Mouse (Mus musculus) layer of hippocampus, adult 9-11 months (tissue): Measurements from ENCODE around the gene Aes.

Experiments
- DNase-seq: peaks from one replicate; pipeline ENCODE4 v3.0.0; 2022

Gene Aes

GRCm38 (mm10) chr10:81545161-81545747 lies 14.0 kb upstream of the Aes start, which contains the start of gene Gna11:
Gene Gna11 (minus strand): TSS chr10:81545190.
- peak; percentile 99 for DNase-seq

DNA sequence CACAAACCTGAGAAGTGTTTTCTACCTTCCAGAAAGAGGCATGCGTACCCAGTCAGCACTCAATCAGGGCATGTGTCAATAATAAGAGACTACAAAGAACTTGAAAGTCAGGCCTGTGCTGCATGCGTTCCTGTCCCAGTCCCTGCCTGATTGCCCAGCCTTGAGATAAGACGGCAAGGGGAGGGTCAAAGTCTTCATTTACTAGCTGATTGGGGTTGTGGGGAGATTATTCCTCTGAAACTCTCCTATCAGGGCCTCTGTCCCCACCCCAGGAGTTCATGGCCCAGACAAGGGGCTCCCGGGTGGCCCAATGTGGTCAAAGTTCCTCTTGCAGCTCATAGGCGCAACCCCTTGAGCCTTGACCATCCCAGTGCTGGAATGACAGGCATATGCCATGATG lies 13.0 kb upstream of the Aes start:
- DNase-seq, result no peak

- no peak for DNase-seq
Measured at GRCm38 (mm10) chr10:81546788-81547571, 12.3 kb upstream of the Aes start.

- no peak for DNase-seq
Measured at GRCm38 (mm10) chr10:81548944-81549343, 10.3 kb upstream of the Aes start.

DNA sequence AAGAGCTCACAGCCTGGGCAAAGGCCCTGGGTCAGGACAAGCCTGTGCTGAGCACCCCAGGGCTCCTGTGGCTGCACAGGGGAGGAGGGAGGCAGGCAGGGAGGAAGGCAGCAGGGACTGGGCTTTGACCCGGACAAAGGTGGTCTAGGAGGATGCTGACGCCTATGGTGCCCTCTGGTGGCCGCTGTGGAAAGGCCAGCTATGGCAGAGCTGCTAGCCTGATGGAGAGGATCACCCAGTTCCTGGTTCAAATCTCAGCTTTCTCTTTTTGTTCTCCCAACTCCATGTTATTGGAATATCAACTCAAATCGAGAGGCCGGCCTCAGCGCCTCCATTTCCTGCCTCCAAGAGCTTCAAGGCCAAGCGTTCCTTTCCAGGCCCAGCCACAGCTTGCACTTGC lies 9.0 kb upstream of the Aes start:
- DNase-seq, result no peak

GRCm38 (mm10) chr10:81551597-81552102 lies 7.6 kb upstream of the Aes start:
- peak; percentile 90 for DNase-seq

DNA sequence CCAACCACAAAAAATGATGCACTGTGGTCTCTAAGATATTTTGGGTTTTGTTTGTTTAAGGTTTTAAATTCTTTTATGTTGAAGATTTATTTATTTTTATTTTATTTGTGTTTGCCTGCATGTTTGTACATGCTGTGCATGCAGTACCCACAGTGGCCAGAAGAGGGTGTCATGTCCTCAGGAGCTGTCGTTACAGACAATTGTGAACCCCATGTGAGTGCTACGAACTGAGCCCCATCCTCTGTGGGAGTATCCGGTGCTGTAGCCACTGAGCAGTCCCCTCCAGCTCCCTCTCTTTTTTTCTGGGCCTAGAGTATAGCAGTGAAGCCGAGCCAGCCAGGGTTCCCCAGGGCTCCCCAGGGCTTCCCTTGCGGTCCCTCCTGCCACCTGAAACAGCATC lies 6.1 kb upstream of the Aes start:
- no peak for DNase-seq

- no peak for DNase-seq
Measured at GRCm38 (mm10) chr10:81553807-81554755, 5.2 kb upstream of the Aes start.

- no peak for DNase-seq
Measured at GRCm38 (mm10) chr10:81556282-81556681, 3.0 kb upstream of the Aes start.

DNA sequence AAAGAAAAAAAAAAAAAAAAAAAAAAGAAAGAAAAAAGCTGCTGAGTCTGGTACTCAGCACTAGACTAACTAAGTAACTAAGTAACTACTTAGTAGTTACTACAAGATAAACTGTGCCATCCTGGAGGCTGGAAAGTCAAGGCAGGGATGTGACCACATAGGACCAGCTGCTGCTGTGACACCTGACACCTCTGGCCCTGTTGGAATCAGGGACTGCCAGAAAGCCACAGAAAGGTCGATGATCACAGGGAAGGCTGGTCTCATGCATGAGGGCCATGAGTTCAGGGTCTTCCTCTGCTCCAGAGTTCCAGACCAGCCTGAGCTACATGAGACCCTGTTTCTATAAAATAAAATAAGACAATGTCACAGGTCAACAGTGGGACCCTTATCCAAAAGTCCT lies 1.8 kb upstream of the Aes start:
- no peak for DNase-seq

DNA sequence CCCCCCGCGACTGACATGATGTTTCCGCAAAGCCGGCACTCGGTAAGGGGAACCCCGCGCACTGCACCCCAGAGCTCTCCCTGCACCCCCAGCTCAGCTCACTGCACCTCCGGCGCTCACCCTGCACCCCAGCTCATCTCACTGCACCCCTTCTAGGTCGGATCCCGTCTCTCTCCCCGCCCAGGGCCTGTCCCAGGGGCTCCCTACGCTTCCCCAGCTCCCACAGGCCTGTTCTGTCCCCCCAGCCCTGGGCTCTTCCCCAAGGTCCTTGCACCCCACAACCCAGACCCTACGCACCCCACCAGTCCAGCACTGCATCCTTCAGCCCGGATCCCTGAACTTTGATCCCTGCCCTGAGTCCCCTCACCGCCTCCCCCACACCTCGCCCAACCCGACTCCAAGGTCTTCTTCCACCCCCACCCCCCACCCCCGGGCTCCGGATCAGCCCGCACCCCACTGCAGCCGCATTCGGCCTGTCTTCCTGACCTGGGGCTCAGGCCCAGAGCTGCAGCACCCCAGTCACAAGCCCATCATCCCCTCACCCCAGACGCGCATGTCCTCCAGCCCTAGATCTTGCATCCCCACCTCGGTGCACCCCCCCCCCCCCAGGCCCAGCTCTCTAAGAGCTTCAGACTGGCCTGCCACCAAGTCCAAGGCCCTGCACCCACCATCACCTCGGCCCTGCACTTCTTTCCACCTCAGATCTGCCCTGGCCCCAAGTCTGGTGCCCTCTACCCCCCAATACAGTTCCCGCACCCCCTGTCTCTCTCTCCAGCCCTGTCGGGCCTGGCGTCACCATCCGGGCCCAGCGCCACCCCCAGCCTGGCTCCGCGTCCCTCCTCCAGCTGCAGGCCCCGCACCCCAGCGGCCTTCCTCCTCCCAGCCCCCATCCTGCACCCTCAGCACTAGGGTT lies 595 bp downstream of the Aes start:
- DNase-seq, result peak; percentile 81

DNA sequence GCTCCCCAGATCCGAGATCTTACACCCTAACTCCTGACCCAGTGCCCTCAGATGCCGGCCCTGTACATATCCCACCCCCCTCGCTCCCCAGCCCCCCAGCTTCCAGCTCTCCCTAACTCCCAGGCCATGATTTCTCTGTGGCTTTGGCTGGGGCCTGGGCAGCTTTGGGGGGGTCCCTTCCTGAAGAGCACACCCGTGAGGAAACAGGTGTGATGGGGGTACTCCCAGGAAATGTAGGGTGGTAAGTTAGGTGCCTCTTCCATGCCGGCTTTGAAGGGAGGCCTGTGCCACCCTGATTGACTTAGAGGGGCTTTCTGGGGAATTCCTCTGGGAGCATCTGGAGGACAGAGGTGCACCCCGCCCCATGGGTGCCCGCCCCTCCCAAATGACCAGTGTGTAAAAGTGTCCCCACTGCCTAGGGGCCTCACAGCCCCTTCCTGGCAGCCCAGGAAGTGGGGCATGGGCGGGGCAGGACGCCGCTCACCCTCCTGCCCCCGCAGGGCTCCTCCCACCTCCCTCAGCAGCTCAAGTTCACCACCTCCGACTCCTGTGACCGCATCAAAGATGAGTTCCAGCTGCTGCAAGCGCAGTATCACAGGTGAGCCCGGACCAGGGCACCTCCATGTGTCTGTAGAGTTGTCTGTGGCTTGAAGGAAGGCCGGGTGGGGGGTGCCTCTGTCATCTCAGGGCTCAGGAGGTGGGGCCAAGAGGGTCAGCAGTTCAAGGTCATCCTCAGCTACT lies 1.6 kb downstream of the Aes start:
- no peak for DNase-seq

DNA sequence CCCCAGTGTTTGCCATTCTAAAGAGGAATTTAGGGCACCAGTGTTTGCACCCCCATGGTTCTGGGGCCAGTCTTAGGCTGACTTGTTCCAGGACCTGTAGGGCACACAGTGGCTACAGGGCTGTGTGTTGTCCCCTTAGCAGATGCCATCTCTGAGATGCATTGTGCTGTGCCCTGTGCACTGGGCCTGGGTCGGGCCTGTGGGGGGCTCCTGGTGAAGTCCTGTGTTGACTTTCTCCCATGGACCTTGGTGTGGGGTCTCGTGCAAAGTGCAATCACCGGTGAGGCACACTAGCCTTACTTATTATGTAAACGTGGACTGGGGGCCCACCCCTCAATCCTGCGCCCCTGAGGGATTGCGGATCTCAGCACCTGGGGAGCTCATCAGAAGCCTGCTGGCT lies 3.1 kb downstream of the Aes start:
- DNase-seq, result no peak

GRCm38 (mm10) chr10:81563481-81563880 lies 4.2 kb downstream of the Aes start:
- no peak for DNase-seq

- no peak for DNase-seq
Measured at GRCm38 (mm10) chr10:81564216-81564615, 4.9 kb downstream of the Aes start.

GRCm38 (mm10) chr10:81564734-81565133 lies 5.4 kb downstream of the Aes start:
- no peak for DNase-seq

DNA sequence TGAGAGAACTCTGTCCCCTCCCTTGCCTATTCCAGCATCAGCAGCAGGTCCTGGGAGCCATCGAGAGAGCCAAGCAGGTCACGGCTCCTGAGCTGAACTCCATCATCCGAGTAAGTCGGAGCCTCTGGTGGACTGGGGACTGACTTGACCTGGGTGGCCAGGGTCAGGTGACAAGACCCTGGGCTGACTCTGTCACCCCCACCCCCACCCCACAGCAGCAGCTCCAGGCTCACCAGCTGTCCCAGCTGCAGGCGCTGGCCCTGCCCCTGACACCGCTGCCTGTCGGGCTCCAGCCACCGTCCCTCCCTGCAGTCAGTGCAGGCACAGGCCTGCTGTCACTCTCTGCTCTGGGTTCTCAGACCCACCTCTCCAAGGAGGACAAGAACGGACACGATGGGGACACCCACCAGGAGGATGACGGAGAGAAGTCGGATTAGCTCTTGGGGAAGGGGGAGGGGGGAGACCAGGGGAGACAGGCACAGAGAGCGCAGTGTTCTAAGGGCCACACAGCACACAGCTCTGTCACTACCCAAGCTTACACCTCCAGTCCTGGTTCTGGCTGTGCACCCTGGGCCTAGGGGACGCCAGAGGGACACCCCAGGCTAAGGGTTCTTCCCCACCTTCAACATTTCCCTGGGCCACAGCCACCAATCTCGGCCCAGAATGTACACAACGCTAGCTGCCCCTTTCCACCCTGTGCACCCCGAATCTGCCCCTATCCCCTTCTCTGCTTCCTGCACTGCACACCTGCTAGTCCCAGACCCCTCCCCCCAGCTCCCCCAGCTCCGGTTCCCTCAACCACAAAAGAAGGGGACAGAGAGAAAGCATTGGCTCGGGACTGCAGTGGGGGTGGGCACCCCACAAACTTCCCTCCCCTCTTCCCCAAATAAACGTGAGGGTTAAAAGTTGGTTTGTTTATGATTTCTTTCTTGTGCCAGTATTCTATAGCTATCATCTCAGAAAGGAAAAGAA lies 6.3 kb downstream of the Aes start:
- no peak for DNase-seq

DNA sequence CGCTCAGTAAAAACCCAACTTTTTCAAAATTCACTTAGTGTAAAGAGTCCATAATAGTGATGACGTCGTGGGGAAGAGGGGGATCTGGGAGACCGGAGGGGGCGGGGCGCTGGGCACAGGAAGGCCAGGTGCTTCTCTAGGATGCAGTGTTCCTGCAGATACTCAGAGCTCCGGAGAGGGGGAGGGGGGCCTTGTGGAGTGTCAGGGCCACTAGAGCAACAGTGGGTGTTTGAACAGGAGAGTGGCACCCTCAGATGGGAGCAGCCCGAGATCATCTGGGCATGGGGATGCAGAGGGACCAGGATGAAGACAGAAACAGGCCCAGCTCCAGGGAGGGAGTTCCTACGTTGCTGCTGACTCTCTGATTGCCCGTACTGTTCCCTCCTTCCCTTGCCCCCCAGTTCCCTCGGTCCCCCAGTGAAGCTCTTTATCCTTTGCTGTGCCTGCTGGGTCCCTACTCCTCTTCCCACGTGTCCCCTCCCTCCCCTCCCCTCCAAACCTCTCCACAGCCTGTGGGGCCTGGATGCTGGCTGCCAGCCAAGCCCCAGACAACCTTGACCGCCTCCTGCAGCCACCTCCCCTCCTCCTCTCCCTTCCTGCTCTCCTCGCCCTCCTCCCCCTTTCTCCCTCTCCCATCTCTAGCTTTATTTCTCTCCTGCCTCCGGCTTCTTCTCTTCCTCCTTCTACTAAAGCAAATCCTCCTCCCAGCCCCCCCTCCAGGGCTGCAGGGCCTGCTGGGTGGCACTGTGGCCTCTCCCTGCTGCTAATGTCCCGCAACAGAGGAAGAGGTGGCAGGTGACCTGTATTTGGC lies 9.3 kb downstream of the Aes start:
- DNase-seq, result no peak

- no peak for DNase-seq
Measured at GRCm38 (mm10) chr10:81569507-81570237, 10.4 kb downstream of the Aes start.
